16 mouse cellular contexts compared by ENCODE assay signal in genomic region chr4:122827651-122828050, GRCm38 (mm10). TPM values are rescaled to one million over a fixed set of nuclear protein-coding genes. Genes with fewer than 3 reads are reported as not detected.
DNase-seq lines count a peak whose midpoint lies in the region; ATAC-seq lines count a peak whose summit lies in the region.
"Had no signal": no experiment of that assay in that cellular context is flagged by ENCODE, and none has a peak within 500 bp of the region (broad histone marks: within the 10 kb centered on the region; RNA-seq: fewer than 3 reads in every experiment).

No protein-coding gene starts in this region.

- H3K9ac ChIP-seq in heart, embryonic 11.5 days (ENCODE audit: low read depth, low read length), result no peak overlapping the region
- H3K9ac ChIP-seq in intestine, embryonic 16.5 days (ENCODE audit: low read depth, low read length), result no peak overlapping the region
- H3K9ac ChIP-seq in stomach, embryonic 16.5 days (ENCODE audit: low read length), result no peak overlapping the region
- no peak overlapping the region for H3K9ac ChIP-seq in midbrain, embryonic 11.5 days (ENCODE audit: low read length)
- H3K9ac ChIP-seq: limb, embryonic 12.5 days had no signal

- no peaks in the 10 kb centered on the region for H3K27me3 ChIP-seq in heart, embryonic 11.5 days (ENCODE audit: control insufficient read depth, insufficient read depth, low read length)
- no peaks in the 10 kb centered on the region for H3K27me3 ChIP-seq in intestine, embryonic 16.5 days (replicated peaks; ENCODE audit: control insufficient read depth, insufficient read depth, low read length)
- H3K27me3 ChIP-seq in stomach, embryonic 16.5 days (ENCODE audit: control insufficient read depth, insufficient read depth, low read length), result no peaks in the 10 kb centered on the region
- no peaks in the 10 kb centered on the region for H3K27me3 ChIP-seq in midbrain, embryonic 11.5 days (ENCODE audit: control insufficient read depth, insufficient read depth, low read length)
- H3K27me3 ChIP-seq: limb, embryonic 12.5 days had no signal

- H3K4me1 ChIP-seq in heart, embryonic 11.5 days (ENCODE audit: control insufficient read depth, insufficient read depth, low read length), result peaks cover 5% of the 10 kb centered on the region; the same call in 1 of the 2 replicates
- H3K4me1 ChIP-seq in intestine, embryonic 16.5 days (ENCODE audit: control insufficient read depth, insufficient read depth, low read length), result 0 out of 2 replicates have a peak, but pooled peaks cover 2% of the 10 kb centered on the region
- H3K4me1 ChIP-seq in stomach, embryonic 16.5 days (ENCODE audit: control insufficient read depth, insufficient read depth, low read length), result no peaks in the 10 kb centered on the region; the same call in 1 of the 2 replicates
- H3K4me1 ChIP-seq in midbrain, embryonic 11.5 days (ENCODE audit: control insufficient read depth, insufficient read depth, low read length), result peaks cover 11% of the 10 kb centered on the region; the same call in 1 of the 2 replicates
- H3K4me1 ChIP-seq: limb, embryonic 12.5 days had no signal

- no peaks in the 10 kb centered on the region for H3K9me3 ChIP-seq in heart, embryonic 11.5 days (replicated peaks; ENCODE audit: control insufficient read depth, low read length)
- no peaks in the 10 kb centered on the region for H3K9me3 ChIP-seq in intestine, embryonic 16.5 days (ENCODE audit: control insufficient read depth, low read length)
- no peaks in the 10 kb centered on the region for H3K9me3 ChIP-seq in stomach, embryonic 16.5 days (replicated peaks; ENCODE audit: control insufficient read depth, low read length)
- H3K9me3 ChIP-seq in midbrain, embryonic 11.5 days (ENCODE audit: control insufficient read depth, low read length), result no peaks in the 10 kb centered on the region
- H3K9me3 ChIP-seq: limb, embryonic 12.5 days had no signal

- no peak for DNase-seq in heart, postnatal 36 days
- peak; percentile 29 for DNase-seq in ovary, postnatal 36 days (ENCODE audit: low spot score)
- no peak for DNase-seq in ovary, postnatal 10 days (ENCODE audit: low spot score)
- DNase-seq in midbrain, embryonic 11.5 days (ENCODE audit: low spot score, missing footprints), result no peak
- no peak for DNase-seq in adrenal gland, postnatal 4 days (ENCODE audit: low spot score in 2 of 2)
- DNase-seq: adrenal gland, postnatal 14 days; cerebellum, postnatal 14 days; kidney, postnatal 14 days; lung, postnatal 10 days; right cerebral cortex, postnatal 14 days had no signal

- no peak overlapping the region for H3K4me3 ChIP-seq in heart, embryonic 11.5 days (ENCODE audit: low read depth, low read length)
- H3K4me3 ChIP-seq in intestine, embryonic 16.5 days (ENCODE audit: low read length), result no peak overlapping the region
- H3K4me3 ChIP-seq in stomach, embryonic 16.5 days (replicated peaks; ENCODE audit: low read length), result no peak overlapping the region
- no peak overlapping the region for H3K4me3 ChIP-seq in midbrain, embryonic 11.5 days (ENCODE audit: low read depth, low read length)
- H3K4me3 ChIP-seq: limb, embryonic 12.5 days; midbrain, embryonic 10.5 days had no signal

- H3K4me2 ChIP-seq in heart, embryonic 11.5 days, result peak overlapping the region; percentile 22
- no peak overlapping the region for H3K4me2 ChIP-seq in intestine, embryonic 16.5 days (ENCODE audit: low read depth, low read length)
- peak overlapping the region; percentile 19 for H3K4me2 ChIP-seq in stomach, embryonic 16.5 days (ENCODE audit: low read depth, low read length)
- H3K4me2 ChIP-seq in midbrain, embryonic 11.5 days, result no peak overlapping the region
- H3K4me2 ChIP-seq: limb, embryonic 12.5 days had no signal

- peak overlapping the region; percentile 78 for H3K27ac ChIP-seq in heart, embryonic 11.5 days (ENCODE audit: low read depth, low read length)
- peak overlapping the region; percentile 38; the same call in 1 of the 2 replicates for H3K27ac ChIP-seq in intestine, embryonic 16.5 days (ENCODE audit: low read length)
- H3K27ac ChIP-seq in stomach, embryonic 16.5 days (ENCODE audit: low read length), result peak overlapping the region; percentile 75; the same call in 1 of the 2 replicates
- no peak overlapping the region for H3K27ac ChIP-seq in midbrain, embryonic 11.5 days (ENCODE audit: low read depth, low read length)
- H3K27ac ChIP-seq: limb, embryonic 12.5 days; midbrain, embryonic 10.5 days had no signal

- ATAC-seq in heart, embryonic 11.5 days (replicated peaks; ENCODE audit: insufficient number of reproducible peaks, low FRiP score, low TSS enrichment), result peak; percentile 63; the same call in 1 of the 2 replicates
- ATAC-seq in intestine, embryonic 16.5 days, result peak; percentile 77
- ATAC-seq in stomach, embryonic 16.5 days (ENCODE audit: insufficient read depth, low FRiP score), result peak; percentile 74
- no peak for ATAC-seq in midbrain, embryonic 11.5 days (ENCODE audit: low FRiP score)
- ATAC-seq: inflammation-experienced regulatory T-cells, adult 6 months had no signal

- H3K36me3 ChIP-seq in heart, embryonic 11.5 days (ENCODE audit: control insufficient read depth, insufficient read depth, low read length), result no peaks in the 10 kb centered on the region
- no peaks in the 10 kb centered on the region for H3K36me3 ChIP-seq in intestine, embryonic 16.5 days (ENCODE audit: control insufficient read depth, insufficient read depth, low read length)
- H3K36me3 ChIP-seq in stomach, embryonic 16.5 days (ENCODE audit: control insufficient read depth, insufficient read depth, low read length), result no peaks in the 10 kb centered on the region
- no peaks in the 10 kb centered on the region for H3K36me3 ChIP-seq in midbrain, embryonic 11.5 days (ENCODE audit: control insufficient read depth, insufficient read depth, low read length)
- H3K36me3 ChIP-seq: limb, embryonic 12.5 days; midbrain, embryonic 10.5 days had no signal

- intact Hi-C loops in heart, postnatal 36 days (cut with DNase I), result no loop called here

RNA-seq across cellular contexts. Expression of gene Ppt1, which starts 8.4 kb away (rescaled TPM):
- polyA plus RNA-seq in heart, embryonic 11.5 days (2014; fragmentation: Nextera tagmentation; extraction: Ambion mirVana), result 61.8 and 66.4 TPM in 2 replicates
- 10 to 100 TPM; 41.5 to 44.5 TPM for total RNA-seq in heart, postnatal 36 days (2021)
- polyA plus RNA-seq in intestine, embryonic 16.5 days (2015; fragmentation: Nextera tagmentation; extraction: Ambion mirVana), result 79.3 and 81.0 TPM in 2 replicates
- polyA plus RNA-seq in stomach, embryonic 16.5 days (2015; fragmentation: Nextera tagmentation; extraction: Ambion mirVana), result 79.3 and 90.6 TPM in 2 replicates
- 62.7 and 63.7 TPM in 2 replicates for polyA plus RNA-seq in midbrain, embryonic 11.5 days (2014; fragmentation: Nextera tagmentation; extraction: Ambion mirVana)
- 10 to 100 TPM; 74.6 to 78.1 TPM for total RNA-seq in adrenal gland, postnatal 4 days (2021)

RNA-seq across cellular contexts. Expression of gene Cap1, which starts 58.2 kb away (rescaled TPM):
- 54.1 and 54.8 TPM in 2 replicates for polyA plus RNA-seq in heart, embryonic 11.5 days (2014; fragmentation: Nextera tagmentation; extraction: Ambion mirVana)
- total RNA-seq in heart, postnatal 36 days (2021), result 10 to 100 TPM; 50.6 to 56.1 TPM
- polyA plus RNA-seq in intestine, embryonic 16.5 days (2015; fragmentation: Nextera tagmentation; extraction: Ambion mirVana), result 86.4 and 91.1 TPM in 2 replicates
- polyA plus RNA-seq in stomach, embryonic 16.5 days (2015; fragmentation: Nextera tagmentation; extraction: Ambion mirVana), result 75.1 and 99.6 TPM in 2 replicates
- polyA plus RNA-seq in midbrain, embryonic 11.5 days (2014; fragmentation: Nextera tagmentation; extraction: Ambion mirVana), result 69.7 and 74.4 TPM in 2 replicates
- total RNA-seq in adrenal gland, postnatal 4 days (2021), result 100 to 1,000 TPM; 138 to 147 TPM

Comparison
In these comparisons a context has a peak if more than half of its experiments do, and no peak if none do; other contexts are left out.
1. H3K4me2 ChIP-seq: peak in heart, embryonic 11.5 days (single experiment) and stomach, embryonic 16.5 days (single experiment); none in intestine, embryonic 16.5 days (single experiment) and midbrain, embryonic 11.5 days (single experiment).